Mouse (Mus musculus) liver, adult 2 months (tissue): ENCODE measurements at regions not wholly inside any gene's neighbourhood (a gene's known extent, or its start where the extent isn't known, plus 50 kb on each side); places are given as distances from the start of the nearest gene placed in this dataset.

ENCODE experiments used
- CTCF ChIP-seq: fragments of 200-500 bp; IDR thresholded peaks from 2 replicates; pipeline ENCODE4 v1.5.1; 2011; ENCODE audit warnings: low read depth, low read length, control low read depth
- POLR2A ChIP-seq: fragments of 200-500 bp; IDR thresholded peaks from 2 replicates; pipeline ENCODE4 v1.6.1; 2011; ENCODE audit warnings: low read length, control low read depth; ENCODE audit not compliant: insufficient read depth; ENCODE audit errors: extremely low read depth

DNA sequence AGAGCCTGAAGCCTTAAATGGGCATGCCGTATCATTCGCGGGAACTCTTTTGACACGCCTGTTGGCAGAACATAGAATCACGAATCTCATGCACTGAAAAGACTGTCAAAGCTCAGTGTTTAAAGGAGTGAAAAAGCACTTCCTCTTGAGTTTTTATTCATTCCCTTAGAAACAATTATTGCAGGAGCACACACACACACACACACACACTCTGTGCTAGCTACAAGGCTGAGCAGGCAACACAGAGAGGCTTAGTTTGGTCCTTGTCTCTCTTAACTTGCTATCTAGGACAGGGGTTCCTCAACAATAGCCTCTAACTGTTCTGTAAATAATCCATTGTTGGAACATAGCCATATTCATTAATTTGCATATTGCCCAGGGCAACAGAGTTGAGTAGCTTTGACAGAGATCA lies 58.8 kb upstream of the Atxn1 start:
- no peak for TF ChIP-seq POLR2A
- TF ChIP-seq CTCF = no peak
